Mouse (Mus musculus) kidney, postnatal 25 days (tissue): ENCODE measurements around the gene Tgtp2.
"Not testable (repeated sequence)": the region's sequence is repeated elsewhere in the genome, so short reads cannot be mapped to it uniquely, and the experiment has no call there.

Experiments used
- DNase-seq, 2 experiments: peaks; one replicate each; pipeline ENCODE4 v3.0.0; 2021; ENCODE audit warnings: mixed read lengths in 2 of 2

Tgtp2 gene

GRCm38 (mm10) chr11:49084385-49084784 is 20.4 kb upstream of the Tgtp2 start:
- no peak for DNase-seq

GRCm38 (mm10) chr11:49083808-49084207 is 19.8 kb upstream of the Tgtp2 start:
- no peak for DNase-seq

GRCm38 (mm10) chr11:49083146-49083545 is 19.1 kb upstream of the Tgtp2 start:
- DNase-seq, result no peak

GRCm38 (mm10) chr11:49081886-49082285 is 17.9 kb upstream of the Tgtp2 start:
- DNase-seq, result peak; percentile 32 to 45

GRCm38 (mm10) chr11:49081356-49081755 is 17.4 kb upstream of the Tgtp2 start:
- DNase-seq, result peak in 1 of 2 experiments; percentile 14

GRCm38 (mm10) chr11:49080636-49081035 is 16.6 kb upstream of the Tgtp2 start:
- no peak for DNase-seq

GRCm38 (mm10) chr11:49078719-49079118 is 14.7 kb upstream of the Tgtp2 start:
- no peak for DNase-seq

GRCm38 (mm10) chr11:49077012-49077411 is 13.0 kb upstream of the Tgtp2 start:
- no peak for DNase-seq

GRCm38 (mm10) chr11:49076001-49076757 is 12.2 kb upstream of the Tgtp2 start, which contains the start of gene Ifi47:
TSS of gene Ifi47 (plus strand) at chr11:49076587.
- DNase-seq, result peak; percentile 37 to 56

- DNase-seq, result no peak
Measured at GRCm38 (mm10) chr11:49068358-49068757, 4.4 kb upstream of the Tgtp2 start.

GRCm38 (mm10) chr11:49061865-49062264 is 2.1 kb downstream of the Tgtp2 start:
- not testable (repeated sequence) for DNase-seq

GRCm38 (mm10) chr11:49060061-49060460 is 3.9 kb downstream of the Tgtp2 start:
- not testable (repeated sequence) for DNase-seq

GRCm38 (mm10) chr11:49051894-49052293 is 12.1 kb downstream of the Tgtp2 start:
- DNase-seq, result not testable (repeated sequence)

GRCm38 (mm10) chr11:49051093-49051891 is 12.7 kb downstream of the Tgtp2 start, which contains the start of gene 9930111J21Rik2:
TSS of gene 9930111J21Rik2 (minus strand) at chr11:49051242.
- DNase-seq, result not testable (repeated sequence)

- not testable (repeated sequence) for DNase-seq
Measured at GRCm38 (mm10) chr11:49050064-49050463, 13.9 kb downstream of the Tgtp2 start.

- DNase-seq, result not testable (repeated sequence)
Measured at GRCm38 (mm10) chr11:49012074-49012473, 51.9 kb downstream of the Tgtp2 start.
